Mouse (Mus musculus): Measurements from ENCODE around the gene Prkce. TPM values are rescaled to one million over a fixed set of nuclear protein-coding genes. Genes with fewer than 3 reads are reported as not detected.

The Prkce gene
- total RNA-seq, 2 experiments from 2014 or later = 9.3 to 10.2 TPM

GRCm38 (mm10) chr17:86345234-86346005 is 177.8 kb downstream of the Prkce start:
- no peak overlapping the region for H3K27ac ChIP-seq
- intact Hi-C loops (cut with DNase I) = no loop called here
- no peak overlapping the region for H3K4me3 ChIP-seq
- TF ChIP-seq CTCF (IDR thresholded peaks at IDR 0.05) = no peak
- no peak for DNase-seq

DNA sequence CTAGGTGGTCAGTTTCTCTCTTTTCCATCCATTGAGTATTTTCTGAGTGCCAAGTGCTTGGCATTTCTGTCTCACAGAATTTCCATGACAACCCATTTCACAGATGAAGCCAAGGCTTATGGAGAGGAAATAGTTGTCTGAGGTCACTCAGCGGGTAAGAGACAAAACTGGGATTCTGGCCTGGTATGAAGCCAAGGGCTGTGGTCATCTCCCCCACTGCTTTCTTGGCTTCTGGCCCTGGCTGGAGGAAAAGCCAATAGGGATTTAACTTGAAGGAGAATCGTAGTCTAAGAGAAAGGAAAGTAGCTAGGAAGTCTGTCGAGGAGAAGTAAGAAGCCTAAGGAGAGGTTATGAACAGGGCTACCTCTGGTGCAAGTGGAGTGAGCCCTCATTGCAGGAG is 182.7 kb downstream of the Prkce start:
- no peak for TF ChIP-seq CTCF (IDR thresholded peaks at IDR 0.05)
- intact Hi-C loops (cut with DNase I) = no loop called here
- Histone ChIP-seq H3K27ac (0 out of 2 replicates have a peak overlapping the region, but pooled peaks have one; percentile 12), H3K4me3 (peak overlapping the region; percentile 46)
- peak; percentile 70 for DNase-seq

DNA sequence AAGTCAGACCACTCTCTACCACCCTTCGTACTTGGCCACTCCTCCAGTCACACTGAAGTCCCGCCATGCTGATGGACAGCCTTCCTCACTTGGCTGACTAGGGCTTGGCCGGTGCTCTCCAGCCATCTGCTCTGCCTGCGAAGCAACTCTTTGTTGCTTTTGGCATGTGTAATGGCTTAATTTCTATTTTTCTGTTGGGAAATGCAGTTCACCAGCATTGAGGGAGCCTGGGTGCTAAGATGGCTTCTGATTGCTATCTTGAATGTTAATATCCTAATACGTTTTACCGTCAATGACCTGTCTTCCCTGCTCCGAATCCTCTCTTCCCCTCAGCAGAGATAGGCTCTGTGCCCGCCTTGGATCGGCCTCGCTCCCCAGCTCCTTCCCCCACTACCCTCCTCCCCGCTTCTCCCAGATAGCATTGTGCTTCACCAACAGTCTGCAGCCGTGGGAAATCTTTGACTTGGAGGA is 183.2 kb downstream of the Prkce start:
- peak overlapping the region; percentile 46 for H3K4me3 ChIP-seq

GRCm38 (mm10) chr17:86351282-86351681 is 183.7 kb downstream of the Prkce start:
- peak overlapping the region; percentile 12; the same call in 1 of the 2 replicates for H3K27ac ChIP-seq
- intact Hi-C loops (cut with DNase I) = no loop called here

More for the DNA sequence above, 183.2 kb downstream of the Prkce start:
- DNase-seq = peak; percentile 34
- no peak for TF ChIP-seq CTCF (IDR thresholded peaks at IDR 0.05)
- intact Hi-C loops (cut with DNase I) = no loop called here
- peak overlapping the region; percentile 12; the same call in 1 of the 2 replicates for H3K27ac ChIP-seq

GRCm38 (mm10) chr17:86352247-86353037 is 184.9 kb downstream of the Prkce start:
- no peak for DNase-seq
- no peak overlapping the region for H3K4me3 ChIP-seq
- TF ChIP-seq CTCF (IDR thresholded peaks at IDR 0.05) = no peak
- H3K27ac ChIP-seq = no peak overlapping the region
- intact Hi-C loops (cut with DNase I) = no loop called here

More at GRCm38 (mm10) chr17:86351282-86351681, 183.7 kb downstream of the Prkce start:
- H3K4me3 ChIP-seq = peak overlapping the region; percentile 46; the same call in 1 of the 2 replicates
- DNase-seq = no peak
- no peak for TF ChIP-seq CTCF (IDR thresholded peaks at IDR 0.05)

DNA sequence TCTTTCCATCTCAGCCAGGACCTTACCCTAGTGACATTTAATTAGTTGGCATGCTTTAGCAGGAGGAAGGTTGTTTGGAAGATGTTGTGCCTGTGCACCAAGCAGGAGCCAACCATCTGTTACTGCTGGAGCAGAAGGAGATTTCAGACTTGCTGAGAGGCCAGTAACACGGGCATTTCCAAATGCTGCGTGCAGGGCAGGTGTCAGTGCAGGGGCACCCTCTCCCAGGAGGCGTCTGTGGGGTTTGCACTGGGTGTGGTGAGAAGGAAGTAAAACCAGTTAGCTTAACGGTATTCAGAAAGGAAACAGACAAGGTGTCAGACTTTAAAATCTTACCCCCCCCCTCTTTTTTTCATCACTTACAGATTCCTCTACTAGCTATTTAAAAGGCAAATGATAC is 186.1 kb downstream of the Prkce start:
- DNase-seq = no peak
- no peak for TF ChIP-seq CTCF (IDR thresholded peaks at IDR 0.05)
- intact Hi-C loops (cut with DNase I) = no loop called here
- H3K4me3 ChIP-seq = no peak overlapping the region
- no peak overlapping the region for H3K27ac ChIP-seq

DNA sequence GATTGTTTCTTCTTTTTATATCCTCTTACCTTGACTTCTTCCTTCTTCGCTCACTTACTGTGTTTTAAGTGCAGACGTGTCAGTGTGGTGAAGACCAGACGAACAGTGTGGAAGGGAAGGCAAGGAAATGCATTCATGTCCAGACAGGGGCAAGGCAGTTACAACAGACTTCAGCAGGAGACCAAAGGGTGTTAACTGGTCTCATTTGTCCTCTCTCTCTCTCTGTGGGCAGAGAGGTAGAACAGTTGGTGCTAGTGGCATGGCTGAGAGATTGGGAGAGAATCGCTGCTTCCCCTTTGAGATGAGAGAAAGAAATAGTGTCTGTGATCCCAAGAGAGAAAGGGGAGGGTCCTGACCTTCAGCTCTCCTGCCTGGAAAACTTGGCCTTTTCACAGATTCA is 186.5 kb downstream of the Prkce start:
- no peak overlapping the region for H3K27ac ChIP-seq
- intact Hi-C loops (cut with DNase I) = no loop called here
- TF ChIP-seq CTCF (IDR thresholded peaks at IDR 0.05) = no peak

GRCm38 (mm10) chr17:86354896-86355295 is 187.3 kb downstream of the Prkce start:
- no peak overlapping the region for H3K4me3 ChIP-seq
- TF ChIP-seq CTCF (IDR thresholded peaks at IDR 0.05) = no peak
- no peak overlapping the region for H3K27ac ChIP-seq
- DNase-seq = no peak
- intact Hi-C loops (cut with DNase I) = no loop called here

More for the DNA sequence above, 186.5 kb downstream of the Prkce start:
- DNase-seq = no peak
- no peak overlapping the region for H3K4me3 ChIP-seq

DNA sequence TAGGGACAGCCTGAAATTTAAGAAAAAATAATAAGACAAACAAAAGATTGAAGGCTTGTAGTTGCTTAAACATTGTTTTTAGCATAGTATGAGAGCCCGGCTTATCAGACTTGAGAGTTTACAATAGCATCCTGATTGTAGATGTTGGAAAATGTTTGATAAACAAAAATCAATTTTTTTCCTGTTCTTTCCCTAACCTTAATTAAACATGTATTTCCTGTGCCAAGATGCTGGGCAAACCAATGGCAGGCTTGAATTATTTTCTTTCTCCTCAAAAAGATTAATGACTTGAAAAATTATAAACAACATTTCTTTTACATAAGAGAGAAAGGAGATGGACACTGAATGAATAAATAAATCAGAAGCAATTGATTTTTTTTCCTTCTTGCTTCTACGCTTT is 187.7 kb downstream of the Prkce start:
- Histone ChIP-seq H3K4me3 (no peak overlapping the region), H3K27ac (no peak overlapping the region)
- intact Hi-C loops (cut with DNase I) = no loop called here
- no peak for TF ChIP-seq CTCF (IDR thresholded peaks at IDR 0.05)
- DNase-seq = no peak

GRCm38 (mm10) chr17:86355772-86356451 is 188.3 kb downstream of the Prkce start:
- Histone ChIP-seq H3K27ac (no peak overlapping the region), H3K4me3 (no peak overlapping the region)
- DNase-seq = no peak
- intact Hi-C loops (cut with DNase I) = no loop called here
- TF ChIP-seq CTCF (IDR thresholded peaks at IDR 0.05) = no peak

DNA sequence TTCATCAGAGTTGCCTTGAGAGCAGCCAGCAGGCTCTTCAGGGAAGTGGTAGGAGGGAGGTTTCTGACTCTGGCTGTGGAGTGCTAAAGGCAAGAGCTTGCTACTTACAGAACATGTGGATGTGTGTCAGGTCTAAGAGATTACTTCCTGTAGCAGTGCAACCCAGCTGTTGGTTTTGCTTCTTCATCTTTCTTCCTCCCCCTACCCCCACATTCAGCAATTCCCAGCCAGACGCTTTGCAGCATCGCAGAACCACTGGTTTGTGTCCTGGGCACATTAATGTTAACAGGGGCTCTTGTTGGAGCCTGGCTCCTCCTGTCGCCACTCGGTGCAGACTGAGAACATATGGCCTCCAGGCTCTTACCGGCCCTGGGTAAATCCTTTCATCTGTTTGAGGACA is 190.8 kb downstream of the Prkce start:
- H3K4me3 ChIP-seq = no peak overlapping the region
- TF ChIP-seq CTCF (IDR thresholded peaks at IDR 0.05) = no peak
- intact Hi-C loops (cut with DNase I) = no loop called here
- DNase-seq = no peak
- H3K27ac ChIP-seq = no peak overlapping the region

GRCm38 (mm10) chr17:86358847-86359246 is 191.3 kb downstream of the Prkce start:
- no peak for DNase-seq
- Histone ChIP-seq H3K4me3 (no peak overlapping the region), H3K27ac (no peak overlapping the region)
- intact Hi-C loops (cut with DNase I) = no loop called here
- no peak for TF ChIP-seq CTCF (IDR thresholded peaks at IDR 0.05)

Measured in gastrocnemius, adult 2 months (tissue).